Mouse (Mus musculus) WW6 (cell line): ENCODE data around the gene Adora2a.
"Not testable (repeated sequence)": the region's sequence is repeated elsewhere in the genome, so short reads cannot be mapped to it uniquely, and the experiment has no call there.

Experiments
- DNase-seq: peaks from one replicate; pipeline ENCODE4 v3.0.0-alpha.2; 2013; ENCODE audit warnings: low read depth, low spot score

Adora2a gene

DNA sequence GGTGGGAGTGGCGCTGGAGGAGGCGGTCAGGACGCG lies at the start of gene Adora2a:
Adora2a (plus strand) TSS at position 6 of the 36 bp plus-strand sequence.
- no peak for DNase-seq

DNA sequence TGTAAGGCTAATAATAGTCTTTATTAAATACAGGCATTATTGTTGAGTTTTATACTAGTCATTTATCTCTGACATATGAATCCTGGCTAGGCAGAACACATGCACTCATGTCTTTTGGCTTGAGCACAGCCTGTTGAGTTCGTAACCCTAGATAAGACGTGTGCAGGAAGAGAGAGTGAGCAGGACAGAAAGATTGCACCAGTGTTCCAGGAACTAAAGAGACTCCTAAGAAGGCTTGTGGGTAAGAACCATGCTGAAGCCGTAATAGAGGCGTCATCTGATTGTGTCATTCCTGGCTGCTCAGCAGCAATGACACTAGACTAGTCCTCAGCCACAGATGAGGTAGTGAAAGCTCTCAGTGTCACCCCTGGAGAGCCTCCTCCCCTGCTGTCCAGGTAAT lies 43.7 kb upstream of the Adora2a start:
- no peak for DNase-seq

DNA sequence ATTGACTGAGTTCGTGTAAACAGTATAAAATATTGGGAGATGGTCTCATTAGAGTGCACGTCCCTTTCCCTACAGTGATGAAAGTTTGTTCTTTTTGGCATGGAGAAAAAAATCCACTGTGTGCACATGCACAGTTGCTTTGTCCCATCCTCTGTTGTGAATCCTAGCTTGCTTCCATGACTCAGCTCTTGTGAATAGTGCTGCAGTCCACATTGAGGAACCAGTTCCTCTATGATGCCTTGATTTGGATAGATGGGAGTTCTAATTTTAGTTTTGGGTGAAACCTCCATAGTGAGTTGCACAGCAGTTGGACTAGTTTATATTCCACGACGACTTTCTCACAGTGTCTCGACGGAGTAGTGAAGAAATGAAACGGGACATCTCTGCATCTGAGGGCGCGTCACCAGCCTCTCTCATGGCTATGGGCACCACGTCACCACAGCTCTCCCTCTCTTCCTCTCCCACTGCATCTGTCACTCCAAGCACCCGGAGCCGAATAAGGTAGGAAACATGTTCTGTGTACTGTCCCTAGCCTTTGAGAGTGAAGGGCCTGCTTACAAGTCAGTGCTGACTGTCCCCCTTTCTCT lies 40.2 kb upstream of the Adora2a start:
- DNase-seq = no peak

DNA sequence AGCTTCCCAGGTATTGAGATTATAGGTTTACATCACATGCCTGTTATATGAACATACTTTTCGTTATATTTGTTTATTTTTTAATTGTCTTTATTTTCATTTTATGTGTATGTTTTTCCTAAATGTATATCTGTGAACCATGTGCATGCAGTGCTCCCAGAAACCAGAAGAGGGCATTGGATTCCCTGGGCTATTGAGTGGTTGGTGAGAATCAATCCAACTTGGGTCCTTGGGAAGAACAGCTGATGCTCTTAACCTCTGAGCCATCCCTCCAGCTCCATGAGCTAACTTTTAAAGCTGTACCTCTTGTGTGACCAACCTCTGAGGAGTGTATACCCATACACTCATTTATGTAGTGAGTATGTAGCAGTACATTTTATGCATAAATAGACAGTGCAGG lies 39.2 kb upstream of the Adora2a start:
- no peak for DNase-seq

DNA sequence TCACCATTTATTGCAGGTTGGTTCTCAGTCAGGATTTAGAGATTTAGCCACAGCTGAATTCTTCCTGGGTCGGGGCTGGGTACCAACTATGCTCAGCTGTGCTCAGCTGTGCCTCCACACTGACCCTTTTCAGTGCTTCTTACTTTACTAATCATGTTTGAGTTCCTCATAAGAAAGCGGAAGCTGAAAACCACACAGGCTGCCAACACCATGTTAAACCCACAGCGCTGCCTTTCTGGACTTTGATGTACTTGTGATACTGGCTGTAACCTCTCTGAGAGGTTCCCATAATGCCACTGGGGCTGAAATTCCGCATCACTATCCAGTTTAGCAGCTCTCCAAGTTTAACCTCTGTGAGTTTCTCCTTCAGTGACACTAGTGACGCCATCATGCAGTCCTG lies 34.0 kb upstream of the Adora2a start:
- no peak for DNase-seq

DNA sequence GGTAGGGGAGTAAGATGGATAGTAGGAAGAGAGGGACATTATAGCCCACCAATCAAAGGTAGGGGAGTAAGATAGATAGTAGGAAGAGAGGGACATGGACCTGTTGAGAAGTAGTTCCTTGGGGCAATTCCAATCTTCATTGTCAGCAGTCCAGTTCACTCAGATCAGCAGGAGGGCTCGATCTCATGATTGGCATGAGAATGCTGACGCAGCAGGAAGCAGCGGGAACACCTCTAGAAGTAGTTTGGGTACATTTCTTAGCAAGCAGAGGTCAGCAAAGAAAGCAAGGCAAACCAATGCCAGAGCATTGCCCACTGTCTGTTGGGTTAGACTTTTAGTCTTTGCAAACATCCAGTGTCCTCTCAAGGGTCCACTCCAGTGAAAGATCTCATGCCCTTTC lies 32.9 kb upstream of the Adora2a start:
- DNase-seq = no peak

DNA sequence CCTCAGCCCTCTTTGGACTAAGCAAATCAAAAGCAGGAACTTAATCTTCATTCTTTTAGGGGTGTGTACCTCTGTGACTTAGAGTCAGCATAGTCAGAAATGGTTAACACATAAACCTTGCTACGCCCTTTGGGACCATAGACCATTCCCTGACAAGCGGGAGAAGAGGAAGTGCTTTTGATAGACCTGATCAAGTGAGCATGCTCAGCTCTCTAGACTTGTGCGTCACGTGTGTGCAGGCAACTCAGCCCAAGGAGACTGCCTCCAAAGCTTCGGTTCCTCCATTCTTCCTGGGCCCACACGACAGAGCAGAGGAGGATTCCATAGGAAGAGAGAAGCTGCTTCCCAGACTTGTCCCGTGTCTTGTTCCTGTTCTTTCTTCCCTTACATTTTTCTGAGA lies 28.1 kb upstream of the Adora2a start:
- no peak for DNase-seq

DNA sequence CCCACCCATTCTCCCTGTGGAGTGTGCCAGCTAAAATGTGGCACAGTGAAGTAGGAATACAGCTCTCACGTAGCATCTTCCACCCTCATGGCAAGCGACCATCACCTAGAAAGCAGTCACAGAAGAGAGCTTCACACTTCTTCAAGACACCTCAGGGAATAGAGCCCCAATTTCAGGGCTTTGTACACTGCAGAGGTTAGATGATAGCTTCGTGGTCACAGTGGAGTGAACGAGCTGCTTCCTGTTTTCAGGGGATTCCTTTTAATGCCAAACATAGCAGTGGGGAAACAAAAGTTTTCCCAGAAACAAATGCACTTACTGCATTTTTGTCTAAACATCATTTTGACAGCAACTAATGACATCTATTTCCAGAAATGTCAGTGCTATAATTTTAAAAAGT lies 27.3 kb upstream of the Adora2a start:
- no peak for DNase-seq

DNA sequence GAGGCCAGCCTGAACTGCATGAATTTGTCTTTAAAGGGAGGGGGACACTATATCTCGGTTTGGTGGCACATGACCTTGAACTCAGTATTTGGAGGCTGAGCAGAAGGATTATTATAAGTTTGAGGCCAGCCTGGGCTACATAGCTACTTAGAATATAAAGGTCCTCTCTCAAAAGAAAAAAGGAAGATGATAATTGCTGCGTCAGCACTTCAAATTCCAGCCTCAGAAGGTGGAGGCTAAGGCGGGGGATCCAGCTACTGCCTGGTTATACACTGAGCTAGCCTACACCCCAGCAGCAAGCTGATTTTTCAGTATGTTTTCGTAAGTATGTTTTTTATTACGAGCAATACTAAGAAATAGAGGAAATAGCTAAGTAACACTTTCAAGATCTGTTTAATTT lies 26.0 kb upstream of the Adora2a start:
- DNase-seq = no peak

DNA sequence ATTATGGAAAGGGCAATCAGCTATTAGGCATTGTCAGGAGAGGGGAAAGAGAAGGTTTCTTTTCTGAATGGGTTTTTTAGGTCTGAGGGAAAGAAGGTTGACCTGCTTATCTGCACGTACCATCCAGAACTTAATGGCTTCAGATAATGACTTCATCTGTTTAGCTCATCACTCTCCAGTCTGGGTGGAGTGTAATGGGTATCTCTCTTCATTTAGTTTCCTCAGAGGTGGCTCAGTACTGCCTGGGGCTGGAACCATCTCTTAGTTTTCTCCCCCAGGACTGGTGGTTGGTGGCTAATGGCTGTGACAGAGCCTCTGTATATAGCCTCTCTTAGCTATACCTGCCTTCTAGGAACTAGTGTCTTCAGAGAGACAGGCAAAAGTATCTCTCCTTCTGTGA lies 25.3 kb upstream of the Adora2a start:
- DNase-seq = no peak

DNA sequence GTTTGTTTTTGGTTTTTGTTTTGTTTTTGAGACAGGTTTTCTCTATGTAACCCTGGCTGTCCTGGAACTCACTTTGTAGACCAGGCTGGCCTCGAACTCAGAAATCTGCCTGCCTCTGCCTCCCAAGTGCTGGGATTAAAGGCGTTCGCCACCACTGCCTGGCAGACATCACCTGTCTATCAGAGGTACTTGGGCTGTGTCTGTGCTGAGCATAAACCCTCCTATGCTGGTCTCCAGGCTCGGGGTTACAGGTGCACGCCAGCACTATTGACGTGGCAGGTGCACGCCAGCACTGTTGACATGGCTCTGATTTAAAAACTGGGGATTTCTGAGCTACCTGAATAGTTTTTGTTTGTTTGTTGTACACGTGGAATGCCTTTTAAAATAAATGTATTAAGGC lies 24.5 kb upstream of the Adora2a start:
- DNase-seq = not testable (repeated sequence)

DNA sequence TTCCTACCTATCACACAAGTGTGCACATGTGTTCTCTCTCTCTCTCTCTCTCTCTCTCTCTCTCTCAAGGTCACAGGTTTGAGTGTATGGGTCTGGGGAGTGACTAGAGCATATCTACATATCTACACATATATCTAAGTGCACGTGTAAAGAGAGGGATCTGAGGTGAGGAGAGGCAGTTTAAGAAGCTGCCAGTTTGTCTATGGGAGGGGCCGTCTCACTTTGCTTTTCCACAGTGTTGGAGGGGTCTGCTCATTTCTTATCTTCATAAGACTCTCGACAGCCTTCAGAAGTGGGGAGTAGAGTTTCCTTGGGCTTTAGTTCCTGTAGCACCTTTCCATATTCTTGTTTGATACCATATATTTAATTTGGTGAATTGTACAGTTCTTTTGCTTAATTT lies 23.4 kb upstream of the Adora2a start:
- no peak for DNase-seq

DNA sequence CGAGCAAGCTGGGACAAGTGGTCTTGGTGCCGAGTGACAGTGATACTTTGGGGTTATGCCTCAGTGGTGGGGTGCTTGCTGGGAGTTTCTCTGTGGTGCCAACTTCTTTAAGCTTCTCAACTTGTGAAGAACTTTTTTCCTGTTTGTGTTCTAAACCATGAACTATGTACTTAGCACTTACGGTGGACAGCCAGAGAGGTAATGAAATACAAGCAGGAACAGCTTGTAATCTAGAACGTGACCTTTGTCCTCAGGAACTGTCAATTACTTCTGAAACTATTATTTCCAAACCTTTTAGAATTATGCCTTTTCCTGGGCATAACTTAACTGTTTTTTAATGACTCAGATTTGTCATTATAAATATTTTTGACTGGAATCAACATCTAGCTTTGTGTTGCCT lies 22.3 kb upstream of the Adora2a start:
- DNase-seq = no peak

DNA sequence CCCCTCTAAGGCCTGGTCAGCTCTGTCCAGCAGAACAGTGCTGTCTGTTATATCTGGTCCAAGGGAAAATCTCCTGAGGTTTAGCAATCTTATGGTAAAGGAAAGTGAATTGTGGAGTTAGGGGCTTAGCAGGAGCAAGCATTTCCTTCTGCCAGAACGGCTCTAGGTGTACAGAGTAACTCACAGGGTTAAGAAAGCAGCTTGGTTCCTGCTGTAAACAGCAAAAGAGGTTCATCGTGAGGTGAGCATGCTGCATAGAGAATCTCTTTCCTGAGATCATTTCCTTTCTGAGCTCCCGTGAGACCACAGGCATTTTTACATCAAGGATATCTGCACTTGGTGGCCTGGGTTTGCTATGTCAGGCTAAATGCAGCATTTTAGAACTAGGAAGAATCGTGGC lies 21.8 kb upstream of the Adora2a start:
- no peak for DNase-seq

DNA sequence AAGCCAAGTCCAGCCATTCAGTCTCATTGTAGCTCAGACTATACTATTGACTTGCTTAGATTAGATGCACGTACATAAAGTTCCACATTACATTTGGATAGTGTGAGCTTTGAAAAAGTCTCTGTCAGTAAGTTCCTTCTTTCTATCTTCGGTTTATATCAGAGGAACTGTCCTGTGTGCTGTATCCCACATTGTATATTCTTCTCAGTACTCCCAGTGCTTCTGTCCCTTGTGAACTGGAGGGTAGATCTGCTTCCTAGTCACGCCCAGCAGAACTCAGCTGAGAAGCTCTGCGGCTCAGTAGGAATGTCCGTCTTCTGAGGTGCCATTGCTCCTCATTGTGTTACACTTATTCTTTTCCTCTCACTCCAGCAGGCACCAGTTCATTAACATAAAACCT lies 18.1 kb upstream of the Adora2a start:
- DNase-seq = no peak

DNA sequence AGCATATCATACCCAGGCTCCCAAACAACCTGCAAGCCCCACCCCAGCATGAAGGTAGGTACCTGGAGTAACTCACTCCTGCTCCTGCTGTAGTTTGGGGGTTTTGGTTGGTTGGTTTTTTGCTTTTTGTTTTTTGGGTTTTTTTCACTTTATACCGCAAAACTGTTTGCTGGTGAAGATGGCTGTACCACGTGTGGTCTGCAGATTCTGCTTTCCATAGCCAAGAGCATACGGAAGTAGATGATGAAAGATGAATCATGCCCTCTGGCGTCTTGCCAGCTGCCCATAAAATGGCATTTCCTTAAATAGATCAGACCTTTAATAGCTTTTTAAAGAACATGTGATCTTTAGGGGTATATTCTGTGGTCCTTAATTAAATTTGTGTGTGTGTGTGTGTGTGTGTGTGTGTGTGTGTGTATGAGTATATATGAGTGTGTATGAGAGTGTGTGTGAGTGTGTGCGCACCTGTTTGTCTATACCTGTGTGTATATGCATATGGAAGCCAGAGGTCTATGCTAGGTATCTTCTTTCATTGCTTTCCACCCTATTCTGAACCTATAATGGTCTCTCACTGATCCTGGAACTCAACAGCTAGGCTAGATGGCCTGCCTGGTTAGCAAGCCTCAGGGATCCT lies 16.8 kb upstream of the Adora2a start:
- DNase-seq = no peak

DNA sequence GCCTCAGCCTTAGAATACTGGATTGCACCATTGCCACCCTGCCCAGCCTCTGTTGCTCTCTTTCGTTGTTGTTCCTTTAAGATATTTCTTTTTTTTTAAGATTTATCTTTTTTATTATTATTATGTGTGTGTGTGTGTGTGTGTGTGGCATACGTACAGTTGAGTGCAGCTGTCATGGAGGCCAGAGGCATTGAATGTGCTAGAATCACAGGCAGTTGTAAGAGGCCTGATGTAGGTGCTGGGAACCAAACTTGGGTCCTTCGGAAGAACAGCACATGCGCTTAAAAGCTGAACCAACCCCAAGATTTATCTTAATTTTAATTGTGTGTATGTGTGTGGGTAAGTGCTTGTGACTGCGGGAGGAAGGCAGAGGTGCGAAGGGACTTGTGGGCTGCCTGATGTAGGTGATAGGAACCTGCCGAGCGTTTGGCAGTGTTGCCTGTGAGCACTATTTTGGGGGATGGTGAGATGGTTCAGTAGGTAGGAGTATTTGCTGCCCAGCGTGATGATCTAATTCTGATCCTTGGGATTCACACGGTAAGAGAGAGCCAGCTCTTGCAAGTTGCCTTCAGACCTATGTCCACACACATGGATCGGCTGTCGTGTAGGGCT lies 15.4 kb upstream of the Adora2a start:
- DNase-seq = no peak

DNA sequence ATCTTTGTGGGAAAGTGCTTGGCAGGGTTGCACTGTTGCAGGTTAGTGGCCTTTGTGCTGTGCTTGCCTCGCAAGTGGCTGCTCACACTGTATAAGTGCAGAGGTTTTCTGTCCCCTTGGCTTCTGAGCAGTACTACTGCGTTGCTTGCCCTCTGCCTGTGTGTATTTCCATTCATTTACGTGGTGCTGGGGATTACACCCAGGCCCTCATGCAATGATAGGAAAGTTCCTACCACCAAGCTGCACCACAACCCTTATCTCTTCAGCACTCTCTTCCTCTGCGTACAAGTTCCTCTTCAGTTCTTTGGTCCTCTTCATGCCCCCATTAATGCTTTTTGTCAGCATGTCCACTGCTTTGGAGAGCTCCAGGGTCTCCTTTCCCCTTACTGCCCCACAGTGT lies 14.7 kb upstream of the Adora2a start:
- DNase-seq = no peak

DNA sequence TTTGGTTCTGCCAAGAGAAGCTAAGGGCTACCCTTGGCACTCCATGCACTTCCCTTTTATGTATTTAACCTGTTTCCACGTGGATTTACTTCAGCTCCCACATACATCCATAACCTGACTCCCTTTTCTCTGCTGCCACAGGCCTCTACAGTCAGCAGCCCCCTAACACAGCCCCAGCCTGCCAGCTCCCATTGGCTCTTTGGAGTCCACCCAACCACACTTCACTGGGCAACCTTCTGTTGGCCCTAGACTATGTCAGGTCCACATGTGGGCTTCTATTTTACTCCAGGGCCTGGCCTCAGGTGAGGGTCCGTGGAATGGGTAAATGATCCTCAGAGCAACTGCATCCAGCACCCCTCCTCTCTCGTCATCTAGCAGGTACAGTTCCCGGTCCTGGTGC lies 14.1 kb upstream of the Adora2a start:
- DNase-seq = no peak

DNA sequence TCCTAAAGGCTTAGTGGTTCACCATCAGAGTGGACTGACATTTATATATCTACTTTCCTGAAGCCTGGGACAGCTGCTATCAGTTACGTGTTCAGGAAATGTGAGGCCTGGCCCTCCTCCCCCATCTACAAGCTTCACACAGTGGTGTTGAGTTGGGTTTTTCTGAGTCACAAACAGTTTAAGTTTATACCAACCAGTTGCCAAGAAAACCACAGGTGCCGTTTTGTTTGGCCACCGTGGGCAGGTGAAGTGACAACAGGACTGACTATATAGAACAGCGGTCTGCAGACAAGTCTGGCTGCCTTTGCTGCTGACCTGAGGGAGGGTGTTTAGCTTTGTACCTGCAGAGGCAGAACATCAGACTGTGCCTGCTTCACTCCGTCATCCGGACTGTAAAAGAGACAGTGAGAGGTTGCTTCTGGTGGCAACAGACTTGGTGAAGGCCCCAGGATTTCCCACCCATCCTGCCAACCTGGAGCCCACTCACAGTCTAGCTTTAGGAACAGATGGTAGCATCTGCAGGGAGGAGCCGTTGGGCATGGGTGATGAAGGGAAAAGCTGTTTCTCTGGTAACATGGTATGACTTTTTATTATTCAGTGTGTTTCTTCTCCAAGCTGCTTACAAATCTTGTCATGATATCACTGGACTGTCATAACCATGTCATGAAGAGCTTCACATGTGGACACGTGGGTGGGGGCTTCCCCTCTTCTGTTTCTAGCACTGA lies 13.2 kb upstream of the Adora2a start:
- no peak for DNase-seq

DNA sequence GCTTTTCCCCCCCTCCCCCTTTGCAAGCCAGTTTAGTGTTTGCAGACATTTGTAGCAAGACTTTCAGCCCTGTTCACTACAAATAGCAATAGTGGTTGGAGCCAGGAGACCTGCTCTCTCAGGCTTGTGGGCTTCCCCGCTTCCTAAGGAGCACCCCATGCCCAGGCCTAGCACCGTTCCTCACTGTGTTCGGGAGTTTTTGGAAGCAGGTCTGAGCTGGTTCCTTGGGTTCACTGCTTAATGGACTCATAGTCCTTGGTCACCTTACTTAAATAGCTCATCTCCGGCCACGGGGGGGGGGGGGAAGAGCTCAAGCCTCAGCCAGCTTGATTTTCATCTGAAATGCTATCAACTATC lies 12.7 kb upstream of the Adora2a start:
- no peak for DNase-seq

DNA sequence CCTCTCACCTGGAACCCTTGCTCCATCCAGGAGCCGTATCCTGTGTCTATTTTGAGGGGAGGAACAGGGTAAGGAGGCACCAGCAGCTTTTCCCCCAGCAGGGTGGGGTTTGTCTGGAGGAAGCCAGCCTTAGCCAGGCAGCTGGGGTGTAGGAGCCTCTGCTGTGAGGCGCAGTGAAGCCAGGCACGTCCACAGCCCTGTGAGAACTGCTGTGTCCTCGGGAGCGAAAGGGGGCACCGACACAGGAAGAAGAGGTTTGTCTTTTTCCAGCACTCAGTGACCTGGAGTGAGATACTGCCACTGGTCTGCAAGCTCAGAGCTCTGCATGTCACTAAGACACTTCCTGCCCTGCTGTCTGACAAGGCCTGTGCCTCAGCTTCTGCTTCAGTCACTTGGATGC lies 12.3 kb upstream of the Adora2a start:
- no peak for DNase-seq

DNA sequence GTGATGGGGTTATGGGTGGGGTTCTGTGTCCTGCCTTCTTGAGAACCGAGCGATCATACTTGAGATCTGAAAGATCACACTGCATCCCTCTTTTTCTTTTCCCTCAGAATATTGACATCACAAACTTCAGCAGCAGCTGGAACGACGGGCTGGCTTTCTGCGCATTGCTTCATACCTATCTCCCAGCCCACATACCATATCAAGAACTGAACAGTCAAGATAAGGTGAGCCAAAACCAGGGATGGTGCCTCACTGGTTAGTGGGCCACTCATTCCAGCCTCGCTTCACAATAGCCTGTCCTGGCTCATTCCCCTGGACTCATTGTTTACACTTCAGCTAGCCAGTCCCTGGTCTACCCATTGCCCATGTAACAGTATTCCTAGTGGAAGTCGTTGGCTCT lies 9.5 kb upstream of the Adora2a start:
- no peak for DNase-seq

DNA sequence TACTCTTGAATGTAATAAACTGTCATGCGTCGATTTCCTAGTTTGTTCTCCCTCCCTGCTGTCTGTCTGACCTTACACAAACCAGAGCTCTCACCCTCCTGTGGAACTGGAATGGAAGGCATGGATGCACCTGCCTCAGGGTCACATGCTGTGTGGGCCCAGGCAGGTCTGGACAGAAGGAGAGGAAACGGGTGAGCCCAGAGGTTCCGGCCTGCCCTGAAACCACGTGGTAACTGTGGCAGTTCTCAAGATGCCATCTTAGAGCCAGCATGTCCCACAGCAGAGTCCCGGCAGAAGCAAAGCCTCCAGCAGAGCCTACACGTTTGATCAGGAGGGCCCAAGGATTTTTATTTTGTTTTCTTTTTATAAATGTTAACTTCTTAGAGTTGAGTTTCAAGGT lies 4.3 kb upstream of the Adora2a start:
- DNase-seq = no peak
